Mouse (Mus musculus) neural tube, embryonic 13.5 days (tissue): ENCODE measurements around the gene Mthfsl. TPM values are rescaled to one million over a fixed set of nuclear protein-coding genes. Genes with fewer than 3 reads are reported as not detected.
"Not testable (repeated sequence)": the region's sequence is repeated elsewhere in the genome, so short reads cannot be mapped to it uniquely, and the experiment has no call there.

ENCODE experiments used
- ATAC-seq: fragments of 200-750 bp; cut with Nextera tagmentation; 2 replicates; pipeline ENCODE4 v1.8.0; 2017; ENCODE audit warnings: low read depth, mild to moderate bottlenecking, moderate TSS enrichment, moderate library complexity
- H3K27ac ChIP-seq: fragments of 300-500 bp; sonication (generic); replicated peaks from 2 replicates; pipeline ENCODE4 v1.5.1; 2015; ENCODE audit warnings: moderate library complexity, mild to moderate bottlenecking, inconsistent platforms
- H3K27me3 ChIP-seq: fragments of 300-500 bp; sonication (generic); 2 replicates; pipeline ENCODE4 v1.6.1; 2015; ENCODE audit warnings: mild to moderate bottlenecking, inconsistent platforms
- H3K36me3 ChIP-seq: fragments of 300-500 bp; sonication (generic); 2 replicates; pipeline ENCODE4 v1.6.1; 2015; ENCODE audit warnings: mild to moderate bottlenecking, inconsistent platforms
- H3K4me1 ChIP-seq: fragments of 300-500 bp; sonication (generic); replicated peaks from 2 replicates; pipeline ENCODE4 v1.6.1; 2015; ENCODE audit warnings: inconsistent platforms
- H3K4me2 ChIP-seq: fragments of 300-500 bp; sonication (generic); 2 replicates; pipeline ENCODE4 v1.6.1; 2015; ENCODE audit warnings: inconsistent platforms, mild to moderate bottlenecking, moderate library complexity
- H3K4me3 ChIP-seq: fragments of 300-500 bp; sonication (generic); 2 replicates; pipeline ENCODE4 v1.5.1; 2015; ENCODE audit warnings: mild to moderate bottlenecking, inconsistent platforms
- H3K9ac ChIP-seq: fragments of 300-500 bp; sonication (generic); 2 replicates; pipeline ENCODE4 v1.6.1; 2015; ENCODE audit warnings: moderate library complexity, mild to moderate bottlenecking, inconsistent platforms
- H3K9me3 ChIP-seq: fragments of 300-500 bp; sonication (generic); 2 replicates; pipeline ENCODE4 v1.6.1; 2016; ENCODE audit warnings: inconsistent platforms
- WGBS: fragments of 180-500 bp; shearing (Covaris S2); methylation state at CpG from one replicate; pipeline ENCODE4 v1.1.7; 2015; 5-methylcytosine and 5-hydroxymethylcytosine counted together
- polyA plus RNA-seq: library from polyadenylated mRNA; unstranded; fragments of >200 nt; fragmentation: Nextera tagmentation; extraction: Ambion mirVana; gene quantifications from 2 replicates; pipeline ENCODE4 v1.2.1, GENCODE M21; 2015

Gene Mthfsl
- polyA plus RNA-seq, 1 experiment from 2014 or later, result 40.5 TPM

DNA sequence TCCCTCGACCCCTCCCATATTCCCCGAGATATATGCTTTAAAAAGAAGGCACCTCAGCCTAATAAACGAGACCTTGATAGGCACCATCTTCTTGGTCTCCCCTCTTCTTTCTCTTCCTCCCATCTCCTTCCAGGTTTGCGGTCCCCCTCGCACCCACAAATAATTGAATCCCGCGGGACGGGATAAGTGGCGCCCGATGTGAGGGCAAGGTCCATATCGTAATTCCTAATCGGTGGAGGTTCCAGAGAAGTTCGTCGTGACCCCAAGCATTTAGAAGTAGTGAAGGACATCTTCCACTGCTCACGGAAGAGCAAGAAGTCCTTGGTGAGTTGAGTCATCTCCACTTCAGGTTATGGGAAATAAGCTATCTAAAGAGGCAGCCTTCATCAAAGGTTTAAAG is 69.4 kb downstream of the Mthfsl start:
- H3K9me3 ChIP-seq, ATAC-seq, H3K27me3 ChIP-seq, H3K9ac ChIP-seq, H3K4me1 ChIP-seq, H3K4me2 ChIP-seq, H3K27ac ChIP-seq, H3K4me3 ChIP-seq, H3K36me3 ChIP-seq: not testable (repeated sequence)
- WGBS, result 98% methylated on average over 11 of the region's 15 CpGs

Other genes starting within 250 kb of the Mthfsl start
- gene Syncrip, start 237.7 kb downstream of the Mthfsl start, polyA plus RNA-seq, result 76.1 and 85.3 TPM in 2 replicates
- gene Zfp949, start 172.3 kb downstream of the Mthfsl start, polyA plus RNA-seq, result 18.4 and 20.7 TPM in 2 replicates
- gene Trim43a, start 139.4 kb downstream of the Mthfsl start, polyA plus RNA-seq, result 0.17 TPM in 1 of 2 replicates, not detected in the other
- 0.25 TPM in 1 of 2 replicates, not detected in the other for gene Bcl2a1d, start 11.6 kb upstream of the Mthfsl start, polyA plus RNA-seq
- gene Trim43c, start 118.9 kb upstream of the Mthfsl start, polyA plus RNA-seq, result not detected in 2 replicates
- gene Bcl2a1a, start 236.6 kb upstream of the Mthfsl start, polyA plus RNA-seq, result not detected in 2 replicates